Mouse (Mus musculus): ENCODE data around the gene Gm11541. TPM values are rescaled to one million over a fixed set of nuclear protein-coding genes. Genes with fewer than 3 reads are reported as not detected.

Gm11541 gene
- total and polyA plus RNA-seq, 3 experiments: 0.17 TPM; not detected in 2

DNA sequence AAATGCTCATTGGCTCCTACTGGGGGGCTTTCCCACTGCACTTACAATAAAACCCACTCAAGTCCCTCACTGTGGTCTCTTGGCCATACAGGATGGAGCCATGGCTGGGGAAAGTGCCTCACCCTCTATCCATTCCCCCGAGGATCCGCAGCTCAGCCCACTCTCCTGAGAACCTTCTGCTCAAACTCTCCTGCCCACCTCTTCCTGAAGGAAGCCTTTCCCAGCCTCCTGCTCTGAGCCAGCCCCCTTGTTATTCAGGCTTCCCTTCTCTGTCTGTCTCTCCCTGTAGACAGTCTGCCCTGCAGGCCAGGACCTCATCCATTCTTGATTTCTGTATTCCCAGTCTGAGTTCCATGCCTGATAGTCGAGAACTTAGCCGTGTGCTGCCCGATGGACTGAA, 29.3 kb downstream of the Gm11541 start:
- in situ Hi-C loops (cut with MboI; ENCODE audit: low pct_ligation_motif_present, low pct_unique_long_range_greater_than_20kb, low sequenced_read_pairs): loop anchor here (5.0 kb wide), 1 partner anchor 32 kb away; no protein-coding TSS in a partner anchor
- no peak for DNase-seq (ENCODE audit: extremely low read depth)
- H3K4me1 ChIP-seq (ENCODE audit: control insufficient read depth in 1 of 2, insufficient read depth in 2 of 2): peaks cover 12 to 29% of the 10 kb centered on the region in 2 experiments

DNA sequence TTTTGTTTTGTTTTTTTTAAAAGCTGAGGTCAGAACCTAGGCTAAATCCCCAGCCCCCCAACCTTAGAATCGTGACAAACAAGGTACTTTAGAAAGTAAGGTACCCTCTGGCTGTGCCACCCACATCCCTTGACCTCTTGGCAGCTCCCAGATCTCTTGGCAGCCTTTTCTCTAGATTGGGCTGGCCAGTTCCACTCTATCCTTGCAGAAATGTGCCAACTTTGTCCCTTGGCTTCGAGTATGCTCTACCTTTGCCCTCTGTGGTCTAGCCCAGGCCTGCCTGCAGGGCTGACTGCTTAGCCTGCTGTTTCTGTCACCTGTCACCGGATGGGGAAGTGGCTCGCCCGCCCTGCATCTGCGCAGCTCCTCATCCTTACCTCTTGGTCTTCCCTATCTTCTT, 39.0 kb downstream of the Gm11541 start:
- Histone ChIP-seq H3K4me2 (ENCODE audit: insufficient read depth, low read depth, poor library complexity, severe bottlenecking) (no peak overlapping the region), H3K9me3 (replicated peaks; ENCODE audit: low read length) (no peaks in the 10 kb centered on the region), H3K9ac (ENCODE audit: insufficient read depth, low read depth) (no peak overlapping the region), H3K79me2 (replicated peaks; ENCODE audit: control insufficient read depth, extremely low read depth, insufficient read depth, poor library complexity, severe bottlenecking) (no peaks in the 10 kb centered on the region), H3K36me3 (replicated peaks in 1 of 2; ENCODE audit: control insufficient read depth in 1 of 2, insufficient read depth in 1 of 2, low read length in 1 of 2) (peaks cover 79 to 95% of the 10 kb centered on the region in 2 experiments), H3K27me3 (replicated peaks) (no peaks in the 10 kb centered on the region), H3K4me1 (ENCODE audit: control insufficient read depth in 1 of 2, insufficient read depth in 2 of 2) (no peaks in the 10 kb centered on the region), H3K4me3 (replicated peaks in 1 of 3; ENCODE audit: low read depth in 2 of 3, low read length in 2 of 3, poor library complexity in 1 of 3) (no peak overlapping the region), H3K27ac (ENCODE audit: insufficient read depth, low read depth) (no peak overlapping the region)
- in situ Hi-C loops (cut with MboI; ENCODE audit: low pct_ligation_motif_present, low pct_unique_long_range_greater_than_20kb, low sequenced_read_pairs): no loop called here
- dilution Hi-C loops (cut with MboI; ENCODE audit: extremely low pct_ligation_motif_present, extremely low pct_unique_long_range_greater_than_20kb, low sequenced_read_pairs): no loop called here
- DNase-seq (ENCODE audit: extremely low read depth): no peak
- no peak for TF ChIP-seq UBTF (IDR thresholded peaks at IDR 0.05; ENCODE audit: low read depth, low read length)
- TF ChIP-seq MEF2A (IDR thresholded peaks at IDR 0.05; ENCODE audit: borderline replicate concordance, low read depth, low read length): no peak
- no peak for TF ChIP-seq KAT2A (IDR thresholded peaks at IDR 0.05; ENCODE audit: insufficient replicate concordance, low read length)
- no peak for TF ChIP-seq MXI1 (IDR thresholded peaks at IDR 0.05; ENCODE audit: low read depth, low read length)
- no peak for TF ChIP-seq SMC3 (IDR thresholded peaks at IDR 0.05; ENCODE audit: low read depth, low read length)
- TF ChIP-seq USF1 (IDR thresholded peaks at IDR 0.05; ENCODE audit: low read depth, low read length): no peak
- TF ChIP-seq SIN3A (IDR thresholded peaks at IDR 0.05; ENCODE audit: low read length): no peak
- TF ChIP-seq POLR2A (IDR thresholded peaks at IDR 0.05; ENCODE audit: low read depth, low read length): no peak
- TF ChIP-seq TBP (conservative IDR thresholded peaks at IDR 0.05; ENCODE audit: low read depth, low read length): no peak
- no peak for TF ChIP-seq ELF1 (IDR thresholded peaks at IDR 0.05; ENCODE audit: low read depth, low read length)
- no peak for TF ChIP-seq JUN (IDR thresholded peaks at IDR 0.05; ENCODE audit: insufficient read depth, low read depth, low read length)
- no peak for TF ChIP-seq E2F4 (IDR thresholded peaks at IDR 0.05; ENCODE audit: insufficient replicate concordance, low read depth, low read length)
- no peak for TF ChIP-seq PAX5 (IDR thresholded peaks at IDR 0.05; ENCODE audit: low read length)
- no peak for TF ChIP-seq ZMIZ1 (IDR thresholded peaks at IDR 0.05; ENCODE audit: low read depth, low read length)
- no peak for TF ChIP-seq RCOR1 (conservative IDR thresholded peaks at IDR 0.05; ENCODE audit: low read depth, low read length)
- no peak for TF ChIP-seq NELFE (IDR thresholded peaks at IDR 0.05; ENCODE audit: low read depth, low read length)
- no peak for TF ChIP-seq BHLHE40 (IDR thresholded peaks at IDR 0.05; ENCODE audit: low read depth, low read length)
- TF ChIP-seq GABPA (IDR thresholded peaks at IDR 0.05; ENCODE audit: insufficient replicate concordance, low read depth, low read length): no peak
- TF ChIP-seq ZNF384 (IDR thresholded peaks at IDR 0.05; ENCODE audit: low read depth, low read length): no peak
- no peak for TF ChIP-seq EP300 (IDR thresholded peaks at IDR 0.05; ENCODE audit: low read length)

More for the DNA sequence above, 29.3 kb downstream of the Gm11541 start:
- TF ChIP-seq RAD21 (IDR thresholded peaks at IDR 0.05; ENCODE audit: low read depth, low read length) (no peak), MXI1 (IDR thresholded peaks at IDR 0.05; ENCODE audit: low read depth, low read length) (no peak)
- H3K4me2 ChIP-seq (ENCODE audit: insufficient read depth, low read depth, poor library complexity, severe bottlenecking): no peak overlapping the region
- H3K27ac ChIP-seq (ENCODE audit: insufficient read depth, low read depth): no peak overlapping the region
- no peaks in the 10 kb centered on the region for H3K79me2 ChIP-seq (replicated peaks; ENCODE audit: control insufficient read depth, extremely low read depth, insufficient read depth, poor library complexity, severe bottlenecking)
- dilution Hi-C loops (cut with MboI; ENCODE audit: extremely low pct_ligation_motif_present, extremely low pct_unique_long_range_greater_than_20kb, low sequenced_read_pairs): no loop called here
- H3K9ac ChIP-seq (ENCODE audit: insufficient read depth, low read depth): no peak overlapping the region
- H3K36me3 ChIP-seq (replicated peaks in 1 of 2; ENCODE audit: control insufficient read depth in 1 of 2, insufficient read depth in 1 of 2, low read length in 1 of 2): peaks cover 7 to 39% of the 10 kb centered on the region in 2 experiments
- no peak overlapping the region for H3K4me3 ChIP-seq (replicated peaks in 1 of 3; ENCODE audit: low read depth in 2 of 3, low read length in 2 of 3, poor library complexity in 1 of 3)
- no peaks in the 10 kb centered on the region for H3K9me3 ChIP-seq (replicated peaks; ENCODE audit: low read length)
- no peaks in the 10 kb centered on the region for H3K27me3 ChIP-seq (replicated peaks)

All from CH12.LX (cell line).